Mouse (Mus musculus) lung, embryonic 16.5 days (tissue): ENCODE results near the gene C5ar1. TPM values are rescaled to one million over a fixed set of nuclear protein-coding genes. Genes with fewer than 3 reads are reported as not detected.
A peak's percentile ranks its signal among the peaks of the same experiment; 100 is the strongest.
"Not testable (repeated sequence)": the region's sequence is repeated elsewhere in the genome, so short reads cannot be mapped to it uniquely, and the experiment has no call there.

Experiments
- ATAC-seq: fragments of 200-750 bp; cut with Nextera tagmentation; 2 replicates; pipeline ENCODE4 v1.8.0; 2017; ENCODE audit warnings: low read depth, mild to moderate bottlenecking, moderate library complexity
- H3K27ac ChIP-seq: fragments of 300-500 bp; sonication (generic); 2 replicates; pipeline ENCODE4 v1.5.1; 2014; ENCODE audit warnings: mild to moderate bottlenecking, control low read depth, low read length
- H3K27me3 ChIP-seq: fragments of 300-500 bp; sonication (generic); 2 replicates; pipeline ENCODE4 v1.6.1; 2014; ENCODE audit warnings: low read depth, low read length, mixed read lengths; ENCODE audit not compliant: control insufficient read depth, insufficient read depth
- H3K36me3 ChIP-seq: fragments of 300-500 bp; sonication (generic); 2 replicates; pipeline ENCODE4 v1.6.1; 2014; ENCODE audit warnings: low read length; ENCODE audit not compliant: control insufficient read depth, insufficient read depth
- H3K4me1 ChIP-seq: fragments of 300-500 bp; sonication (generic); replicated peaks from 2 replicates; pipeline ENCODE4 v1.6.1; 2014; ENCODE audit warnings: low read length, mixed read lengths; ENCODE audit not compliant: control insufficient read depth, insufficient read depth
- H3K4me2 ChIP-seq: fragments of 300-500 bp; sonication (generic); 2 replicates; pipeline ENCODE4 v1.6.1; 2014; ENCODE audit warnings: low read depth, low read length, control low read depth
- H3K4me3 ChIP-seq: fragments of 300-500 bp; sonication (generic); 2 replicates; pipeline ENCODE4 v1.5.1; 2014; ENCODE audit warnings: mild to moderate bottlenecking, low read length, control low read depth
- H3K9ac ChIP-seq: fragments of 300-500 bp; sonication (generic); 2 replicates; pipeline ENCODE4 v1.6.1; 2014; ENCODE audit warnings: low read length, control low read depth
- H3K9me3 ChIP-seq: fragments of 300-500 bp; sonication (generic); 2 replicates; pipeline ENCODE4 v1.6.1; 2016; ENCODE audit warnings: low read length; ENCODE audit not compliant: control insufficient read depth
- WGBS: fragments of 180-500 bp; shearing (Covaris S2); extraction: QIAGEN DNeasy Blood & Tissue Kit; methylation state at CpG from one replicate; pipeline ENCODE4 v1.1.7; 2014; 5-methylcytosine and 5-hydroxymethylcytosine counted together
- polyA plus RNA-seq: library from polyadenylated mRNA; unstranded; fragments of >200 nt; fragmentation: Nextera tagmentation; extraction: Ambion mirVana; gene quantifications from 2 replicates; pipeline ENCODE4 v1.2.1, GENCODE M21; 2015

C5ar1 gene
- polyA plus RNA-seq: 3.4 and 3.6 TPM in 2 replicates

DNA sequence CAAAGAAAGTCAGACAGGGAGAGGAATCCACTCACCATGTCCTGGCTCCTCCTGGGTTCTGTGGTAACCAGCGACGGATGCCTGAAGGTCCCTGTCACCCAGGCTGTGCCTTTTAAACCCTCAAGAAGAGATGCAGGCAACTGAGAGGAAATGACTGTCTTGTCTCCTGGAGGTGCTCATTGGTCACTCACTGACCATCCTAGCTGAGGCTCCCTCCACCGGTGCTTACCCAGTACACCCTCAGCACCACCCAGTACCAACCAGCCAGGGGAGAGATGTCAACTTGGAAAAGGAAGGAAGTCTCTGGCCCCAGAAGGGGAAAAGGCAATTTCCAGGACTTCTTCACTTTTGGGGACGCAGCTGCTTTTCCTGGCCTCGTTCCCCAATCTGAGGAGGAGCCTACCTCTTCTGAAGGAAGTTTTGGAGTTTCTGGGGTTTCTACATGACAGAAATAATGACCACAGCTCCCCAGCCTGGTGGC lies at the start of gene C5ar1:
C5ar1 (minus strand) TSS at position 431 of the 481 bp plus-strand sequence.
- no peaks in the 10 kb centered on the region for H3K9me3 ChIP-seq
- no peaks in the 10 kb centered on the region for H3K36me3 ChIP-seq
- no peaks in the 10 kb centered on the region for H3K27me3 ChIP-seq
- no peak within 1 kb of the TSS for H3K4me3 ChIP-seq
- H3K27ac ChIP-seq: no peak within 1 kb of the TSS
- H3K4me2 ChIP-seq: no peak within 1 kb of the TSS
- ATAC-seq: no peak
- no peaks in the 10 kb centered on the region for H3K4me1 ChIP-seq
- no peak within 1 kb of the TSS for H3K9ac ChIP-seq
- WGBS: 79% methylated on average over 5 of the region's 5 CpGs

DNA sequence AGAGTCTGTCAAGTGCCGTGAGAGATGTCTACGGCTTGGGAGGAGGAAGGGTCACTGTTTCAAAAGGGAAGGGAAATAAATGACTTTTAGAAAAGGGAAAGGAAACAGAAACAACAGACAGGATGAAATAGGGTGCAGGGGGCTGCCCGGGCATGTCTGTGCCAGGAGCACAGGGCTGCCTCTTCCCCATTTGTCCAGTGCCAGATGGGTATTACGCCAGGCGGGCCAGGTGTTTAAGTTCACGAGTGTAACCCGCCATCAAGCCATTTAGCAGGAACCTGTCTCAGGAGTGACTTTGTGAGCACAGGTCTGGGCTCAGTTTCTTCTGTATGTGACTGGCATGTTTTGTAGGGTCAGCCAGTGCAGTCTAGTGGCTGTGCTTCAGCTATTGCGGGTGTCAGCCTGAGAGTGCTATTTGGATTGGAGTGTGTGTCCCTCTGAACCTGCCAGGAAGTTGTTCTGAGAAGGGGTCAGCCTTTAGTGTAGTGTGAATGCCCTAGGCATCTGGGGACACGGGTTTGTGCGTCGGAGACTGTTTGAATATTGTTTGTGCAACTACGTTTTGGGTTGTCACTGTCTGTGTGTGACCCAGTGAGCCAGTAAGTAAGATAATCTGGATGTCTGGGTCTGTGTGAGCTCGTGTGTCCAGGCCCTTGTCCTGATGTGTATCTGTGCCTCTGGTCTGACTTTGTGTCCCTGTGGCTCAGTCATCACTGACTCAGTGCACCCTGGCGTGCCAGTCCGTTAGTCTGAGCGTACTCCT lies 49.4 kb upstream of the C5ar1 start:
- peaks cover 4% of the 10 kb centered on the region; the same call in 1 of the 2 replicates for H3K27me3 ChIP-seq
- peak overlapping the region; percentile 16; the same call in 1 of the 2 replicates for H3K27ac ChIP-seq
- no peak for ATAC-seq
- peak overlapping the region; percentile 72 for H3K4me3 ChIP-seq
- 24% methylated on average over 16 of the region's 16 CpGs for WGBS
- peaks cover 41% of the 10 kb centered on the region for H3K4me1 ChIP-seq
- H3K9ac ChIP-seq: peak overlapping the region; percentile 71
- no peaks in the 10 kb centered on the region for H3K9me3 ChIP-seq
- H3K36me3 ChIP-seq: no peaks in the 10 kb centered on the region
- peak overlapping the region; percentile 100 for H3K4me2 ChIP-seq

DNA sequence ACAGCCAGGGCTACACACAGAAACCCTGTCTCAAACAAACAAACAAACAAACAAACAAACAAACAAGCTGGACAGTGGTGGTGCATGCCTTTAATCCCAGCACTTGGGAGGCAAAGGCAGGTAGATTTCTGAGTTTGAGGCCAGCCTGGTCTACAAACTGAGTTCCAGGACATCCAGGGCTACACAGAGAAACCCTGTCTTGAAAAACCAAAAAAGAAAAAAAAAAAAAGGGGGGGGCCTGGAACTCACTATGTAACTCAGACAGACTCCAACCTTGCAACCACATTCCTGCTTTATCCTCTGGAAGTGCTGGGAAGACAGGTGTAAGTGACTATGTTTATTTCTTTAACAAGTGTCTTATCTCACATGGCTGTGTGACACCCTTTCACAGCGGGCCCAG lies 48.8 kb upstream of the C5ar1 start, which contains the start of gene Bbc3:
Bbc3 (plus strand) TSS at position 301 of the 400 bp plus-strand sequence.
- Histone ChIP-seq H3K27ac (peak within 1 kb of the TSS; percentile 16; the same call in 1 of the 2 replicates), H3K4me1 (peaks cover 38% of the 10 kb centered on the region), H3K9ac (peak within 1 kb of the TSS; percentile 71), H3K4me2 (peak within 1 kb of the TSS; percentile 100), H3K4me3 (peak within 1 kb of the TSS; percentile 72)
- whole genome bisulfite sequencing: 19% methylated on average over 1 of the region's 1 CpGs
- H3K36me3 ChIP-seq, H3K27me3 ChIP-seq, ATAC-seq, H3K9me3 ChIP-seq: not testable (repeated sequence)

DNA sequence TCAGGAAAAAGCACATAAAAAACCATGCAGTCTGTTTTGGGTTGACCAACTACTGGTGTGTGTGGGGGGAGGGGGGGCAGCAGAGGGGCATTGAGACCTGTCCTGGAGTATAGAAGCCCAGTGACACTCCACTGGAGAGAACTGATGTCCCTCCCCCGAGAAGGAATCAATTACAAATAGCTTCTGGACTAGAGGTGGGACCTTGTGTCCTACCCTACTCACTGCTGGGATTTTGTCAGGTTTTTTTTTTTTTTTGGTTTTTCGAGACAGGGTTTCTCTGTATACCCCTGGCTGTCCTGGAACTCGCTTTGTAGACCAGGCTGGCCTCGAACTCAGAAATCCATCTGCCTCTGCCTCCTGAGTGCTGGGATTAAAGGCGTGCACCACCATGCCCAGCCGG lies 47.8 kb upstream of the C5ar1 start:
- not testable (repeated sequence) for H3K9ac ChIP-seq, H3K27me3 ChIP-seq, H3K4me3 ChIP-seq, H3K9me3 ChIP-seq, ATAC-seq, H3K27ac ChIP-seq, H3K36me3 ChIP-seq, H3K4me2 ChIP-seq
- peaks cover 32% of the 10 kb centered on the region for H3K4me1 ChIP-seq
- WGBS: 70% methylated on average over 6 of the region's 6 CpGs

DNA sequence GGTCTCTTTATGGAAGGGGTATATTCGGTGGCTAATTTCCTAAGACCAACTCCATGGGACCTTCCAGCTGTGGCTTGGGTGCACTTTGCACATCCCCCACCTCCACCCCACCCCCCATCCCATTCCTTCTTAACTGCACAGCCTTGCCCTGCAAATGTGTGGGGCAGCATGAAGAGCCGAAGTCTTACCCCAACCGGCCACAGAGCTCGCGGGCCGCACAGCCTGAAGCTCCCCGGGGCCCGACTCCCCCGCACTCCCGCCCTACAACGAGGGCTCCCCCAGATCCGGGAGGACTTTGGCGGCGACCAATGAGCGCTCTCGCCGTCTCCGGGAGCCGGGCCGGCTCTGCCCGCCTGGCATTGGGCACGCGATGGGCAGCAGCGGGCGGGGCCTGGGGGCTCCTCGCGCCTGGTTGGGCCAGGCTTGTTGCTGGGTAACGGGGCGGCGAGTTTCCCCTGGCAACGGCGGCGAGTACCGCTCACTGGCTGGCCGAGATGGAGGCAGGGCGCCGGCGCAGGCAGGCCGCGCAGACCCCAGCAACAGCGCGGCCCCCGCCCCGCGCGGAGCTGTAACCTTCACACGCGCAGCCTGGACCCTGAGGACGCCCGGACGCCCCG lies 40.2 kb upstream of the C5ar1 start:
- H3K4me1 ChIP-seq: peaks cover 26% of the 10 kb centered on the region
- H3K4me2 ChIP-seq: peak overlapping the region; percentile 62
- no peak overlapping the region for H3K27ac ChIP-seq
- H3K9ac ChIP-seq: peak overlapping the region; percentile 42; the same call in 1 of the 2 replicates
- WGBS: 2% methylated on average over 52 of the region's 52 CpGs
- no peaks in the 10 kb centered on the region for H3K27me3 ChIP-seq
- no peaks in the 10 kb centered on the region for H3K36me3 ChIP-seq
- ATAC-seq: peak; percentile 65
- H3K9me3 ChIP-seq: no peaks in the 10 kb centered on the region
- peak overlapping the region; percentile 43 for H3K4me3 ChIP-seq

DNA sequence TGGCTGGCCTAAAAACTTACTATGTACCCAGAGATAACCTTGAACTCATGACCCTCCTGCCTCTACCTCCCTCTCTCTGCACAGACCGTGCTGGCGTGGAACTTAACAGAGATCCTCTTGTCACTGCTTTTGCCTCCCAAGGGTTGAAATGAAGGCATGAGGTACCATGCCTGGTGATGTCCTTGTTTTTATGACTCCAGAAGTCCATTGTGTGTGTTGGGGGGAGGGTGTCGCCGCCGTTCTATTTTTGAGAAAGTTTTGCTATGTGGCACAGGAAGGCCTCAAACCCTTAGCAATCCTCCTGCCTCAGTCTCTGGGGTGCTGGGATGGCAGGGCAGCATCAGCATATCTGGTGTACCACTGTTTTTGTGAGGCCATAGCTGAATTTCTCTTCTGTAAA lies 39.6 kb upstream of the C5ar1 start:
- Histone ChIP-seq H3K4me2 (no peak overlapping the region), H3K4me1 (peaks cover 28% of the 10 kb centered on the region), H3K9ac (no peak overlapping the region), H3K27ac (no peak overlapping the region), H3K36me3 (no peaks in the 10 kb centered on the region), H3K9me3 (no peaks in the 10 kb centered on the region), H3K27me3 (no peaks in the 10 kb centered on the region), H3K4me3 (no peak overlapping the region)
- WGBS: 78% methylated on average over 5 of the region's 5 CpGs
- ATAC-seq: no peak

DNA sequence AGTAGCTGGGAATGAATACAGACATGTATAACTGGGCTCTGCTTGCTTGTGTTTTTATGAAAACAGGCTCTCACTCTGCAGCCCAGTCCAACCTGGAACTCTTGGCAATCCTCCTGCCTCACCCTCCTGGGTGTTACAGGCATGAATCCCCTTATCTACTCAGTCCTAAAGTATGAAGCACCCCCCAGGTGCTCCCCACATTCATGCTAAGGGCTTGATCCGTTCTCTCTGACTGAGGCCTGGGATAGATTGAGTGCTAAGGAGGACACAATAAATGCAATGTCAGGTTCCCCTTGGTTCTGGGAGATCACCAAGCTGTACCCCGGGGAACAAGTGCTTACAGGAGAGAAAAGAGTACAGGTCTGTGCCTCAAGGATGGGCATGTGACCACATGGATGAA lies 38.3 kb upstream of the C5ar1 start:
- H3K4me1 ChIP-seq: peaks cover 28% of the 10 kb centered on the region
- H3K36me3 ChIP-seq: no peaks in the 10 kb centered on the region
- peak overlapping the region; percentile 27; the same call in 1 of the 2 replicates for H3K27ac ChIP-seq
- no peaks in the 10 kb centered on the region for H3K27me3 ChIP-seq
- WGBS: 57% methylated on average over 2 of the region's 2 CpGs
- H3K4me3 ChIP-seq: no peak overlapping the region
- H3K9me3 ChIP-seq: no peaks in the 10 kb centered on the region
- peak overlapping the region; percentile 37; the same call in 1 of the 2 replicates for H3K9ac ChIP-seq
- no peak for ATAC-seq
- no peak overlapping the region for H3K4me2 ChIP-seq

DNA sequence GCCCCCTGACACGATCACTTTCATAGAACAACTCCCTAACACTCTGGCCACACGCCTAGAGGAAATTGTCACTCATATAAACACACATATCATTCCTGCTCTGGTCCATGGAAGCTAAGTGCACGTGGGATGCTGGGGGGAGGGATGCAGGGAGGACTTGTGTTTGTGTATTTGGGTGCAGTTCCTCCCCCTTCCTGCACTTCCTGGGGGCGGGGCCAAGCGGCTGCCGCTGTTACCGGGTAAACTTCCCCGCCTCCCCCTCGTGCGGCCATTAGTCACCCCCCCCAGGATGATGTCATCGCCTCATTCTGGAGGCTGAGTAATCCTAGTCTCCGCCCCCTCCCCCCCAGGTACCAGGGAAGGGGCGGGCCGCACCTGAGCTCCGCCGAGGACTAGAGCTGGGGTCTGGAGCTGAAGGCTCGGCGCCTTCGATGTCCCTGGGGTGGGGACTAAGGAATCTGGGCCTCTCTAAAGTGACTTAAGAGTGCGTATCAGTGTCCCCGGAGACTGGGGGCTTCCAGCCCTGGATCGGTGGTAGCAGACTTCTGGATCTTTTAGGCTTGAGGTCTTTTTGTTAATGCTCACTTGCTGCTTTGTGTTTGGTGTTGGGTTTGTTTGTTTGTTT lies 37.5 kb upstream of the C5ar1 start:
- H3K4me2 ChIP-seq: peak overlapping the region; percentile 71
- H3K27ac ChIP-seq: peak overlapping the region; percentile 75
- H3K9me3 ChIP-seq: no peaks in the 10 kb centered on the region
- 1% methylated on average over 22 of the region's 22 CpGs for WGBS
- H3K4me3 ChIP-seq: peak overlapping the region; percentile 43
- H3K27me3 ChIP-seq: no peaks in the 10 kb centered on the region
- ATAC-seq: peak; percentile 37
- H3K36me3 ChIP-seq: no peaks in the 10 kb centered on the region
- H3K4me1 ChIP-seq: peaks cover 28% of the 10 kb centered on the region
- peak overlapping the region; percentile 62 for H3K9ac ChIP-seq

DNA sequence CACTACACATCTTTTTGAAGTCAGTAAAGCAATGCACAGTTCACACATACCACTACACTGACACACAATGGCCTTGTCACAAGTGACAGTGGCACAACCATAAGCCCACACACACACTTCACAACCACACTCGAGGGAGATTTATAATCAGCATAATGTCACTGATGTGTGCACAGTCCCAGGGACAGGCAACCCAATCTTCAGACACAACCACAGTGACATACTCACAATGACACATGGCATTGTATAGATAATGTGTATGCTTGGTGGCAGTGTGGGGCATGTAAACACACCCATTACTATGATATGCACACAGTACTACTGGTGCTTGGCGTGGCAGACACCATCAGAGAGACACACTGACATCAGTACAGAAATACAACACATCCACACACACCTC lies 36.8 kb upstream of the C5ar1 start:
- Histone ChIP-seq H3K36me3 (no peaks in the 10 kb centered on the region), H3K9me3 (no peaks in the 10 kb centered on the region), H3K27ac (peak overlapping the region; percentile 75), H3K27me3 (no peaks in the 10 kb centered on the region), H3K9ac (no peak overlapping the region), H3K4me3 (no peak overlapping the region), H3K4me2 (peak overlapping the region; percentile 87; the same call in 1 of the 2 replicates), H3K4me1 (peaks cover 28% of the 10 kb centered on the region)
- 21% methylated on average over 2 of the region's 2 CpGs for WGBS
- no peak for ATAC-seq
